Mouse (Mus musculus) cerebellum, adult 2 months (tissue): ENCODE results near the gene Ccl6.

ENCODE experiments used
- CTCF ChIP-seq: fragments of 200-500 bp; IDR thresholded peaks from 2 replicates; pipeline ENCODE4 v1.5.1; 2011; ENCODE audit warnings: low read depth, mild to moderate bottlenecking, control low read depth, low read length, moderate library complexity, borderline replicate concordance; ENCODE audit not compliant: insufficient read depth
- POLR2A ChIP-seq: fragments of 200-500 bp; IDR thresholded peaks from 2 replicates; pipeline ENCODE4 v1.6.1; 2011; ENCODE audit warnings: low read length, control low read depth, borderline replicate concordance; ENCODE audit not compliant: insufficient read depth

- TF ChIP-seq CTCF (no peak), POLR2A (no peak)
These were observed 32.5 kb downstream of the Ccl6 start for GRCm38 (mm10) chr11:83560405-83560804.
